Mouse (Mus musculus) lung, postnatal 25 days (tissue): Measurements from ENCODE around the gene Ski.
"Not testable (repeated sequence)": the region's sequence is repeated elsewhere in the genome, so short reads cannot be mapped to it uniquely, and the experiment has no call there.

Experiments
- DNase-seq: peaks from one replicate; pipeline ENCODE4 v3.0.0; 2022; ENCODE audit warnings: low spot score

Gene Ski

DNA sequence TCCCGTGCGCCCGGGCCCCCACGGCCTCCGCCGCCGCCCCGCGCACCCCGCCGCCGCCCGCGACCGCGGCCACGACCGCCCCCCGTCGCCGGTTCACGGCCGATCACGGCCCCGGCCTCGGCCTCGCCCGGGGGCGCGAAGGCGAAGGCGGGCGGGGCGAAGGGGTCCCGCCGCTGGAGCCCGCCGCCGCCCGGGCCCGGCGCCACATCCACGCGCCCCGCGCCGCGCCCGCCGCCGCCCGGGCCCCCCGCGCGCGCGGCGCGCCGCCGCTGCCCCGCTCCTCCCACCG is at the start of gene Ski:
TSS of gene Ski (minus strand) at position 41 of the 289 bp plus-strand sequence.
- no peak for DNase-seq

DNA sequence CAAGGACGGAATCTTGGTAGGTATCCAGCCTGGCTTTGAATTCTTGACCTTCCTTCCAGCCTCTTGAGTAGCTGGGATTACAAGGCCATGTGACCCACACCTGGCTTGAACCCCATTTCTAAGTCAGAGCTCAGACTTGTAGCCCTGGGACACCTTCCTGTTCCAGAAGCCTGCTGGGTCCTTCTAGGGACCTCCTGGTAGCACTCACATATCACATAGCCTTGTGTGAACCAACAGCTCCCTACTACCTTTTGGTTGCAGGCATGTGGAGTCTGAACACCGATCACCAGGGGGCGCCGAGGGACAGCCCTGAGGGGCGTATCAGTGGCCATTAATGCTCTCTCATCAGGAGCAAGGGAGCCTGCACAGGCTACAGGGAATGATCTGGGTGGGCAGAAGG is 46.0 kb upstream of the Ski start:
- DNase-seq, result peak; percentile 66

DNA sequence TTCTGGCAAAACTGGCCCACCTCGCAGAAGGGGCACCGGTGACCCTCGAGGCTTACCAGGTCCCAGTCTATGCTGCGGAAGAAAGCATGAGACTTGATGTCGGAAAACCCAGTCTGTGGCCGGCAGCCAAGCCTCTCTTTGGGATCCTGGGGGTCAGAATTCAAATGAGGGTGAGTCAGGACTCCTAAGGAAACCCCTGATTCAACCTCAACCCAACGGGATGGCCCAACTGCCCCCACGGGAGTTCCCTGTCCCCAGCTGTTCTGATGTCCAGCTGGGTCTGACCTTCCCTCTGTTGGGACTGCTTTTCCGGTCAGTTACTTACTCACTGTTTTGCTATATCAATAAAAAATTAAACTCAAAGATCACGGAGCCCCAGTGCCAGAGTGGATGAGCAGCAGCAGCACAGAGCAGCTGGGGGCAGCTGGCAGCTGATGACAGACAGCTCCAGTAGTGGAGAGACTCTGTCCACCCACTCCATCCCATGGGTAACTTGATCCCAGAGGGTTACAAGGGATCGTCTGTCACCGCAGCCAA is 45.3 kb upstream of the Ski start:
- DNase-seq, result peak; percentile 24

DNA sequence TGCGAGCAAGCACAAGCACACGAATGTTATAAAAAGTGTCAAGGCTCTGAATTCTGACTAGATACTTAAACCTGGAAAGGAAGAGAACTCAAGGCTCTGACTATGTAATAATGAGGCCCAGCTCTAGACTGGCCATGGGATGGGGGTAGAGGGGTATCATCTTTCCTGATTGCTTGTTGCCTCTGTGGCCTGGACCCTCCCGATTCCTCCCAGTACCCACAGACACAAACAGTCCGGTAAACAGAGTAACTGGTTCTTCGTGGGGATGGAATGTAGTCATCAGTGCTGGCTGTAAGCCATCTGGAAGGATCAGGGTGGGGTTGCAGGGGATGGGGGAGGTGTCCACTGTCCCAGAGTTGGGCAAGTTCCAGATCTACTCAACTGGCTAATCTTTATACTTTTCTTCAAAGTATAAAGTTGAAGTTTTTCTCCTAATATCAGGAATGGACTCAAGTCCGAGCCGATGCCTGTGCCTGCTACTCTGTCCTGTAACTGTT is 44.7 kb upstream of the Ski start:
- no peak for DNase-seq

DNA sequence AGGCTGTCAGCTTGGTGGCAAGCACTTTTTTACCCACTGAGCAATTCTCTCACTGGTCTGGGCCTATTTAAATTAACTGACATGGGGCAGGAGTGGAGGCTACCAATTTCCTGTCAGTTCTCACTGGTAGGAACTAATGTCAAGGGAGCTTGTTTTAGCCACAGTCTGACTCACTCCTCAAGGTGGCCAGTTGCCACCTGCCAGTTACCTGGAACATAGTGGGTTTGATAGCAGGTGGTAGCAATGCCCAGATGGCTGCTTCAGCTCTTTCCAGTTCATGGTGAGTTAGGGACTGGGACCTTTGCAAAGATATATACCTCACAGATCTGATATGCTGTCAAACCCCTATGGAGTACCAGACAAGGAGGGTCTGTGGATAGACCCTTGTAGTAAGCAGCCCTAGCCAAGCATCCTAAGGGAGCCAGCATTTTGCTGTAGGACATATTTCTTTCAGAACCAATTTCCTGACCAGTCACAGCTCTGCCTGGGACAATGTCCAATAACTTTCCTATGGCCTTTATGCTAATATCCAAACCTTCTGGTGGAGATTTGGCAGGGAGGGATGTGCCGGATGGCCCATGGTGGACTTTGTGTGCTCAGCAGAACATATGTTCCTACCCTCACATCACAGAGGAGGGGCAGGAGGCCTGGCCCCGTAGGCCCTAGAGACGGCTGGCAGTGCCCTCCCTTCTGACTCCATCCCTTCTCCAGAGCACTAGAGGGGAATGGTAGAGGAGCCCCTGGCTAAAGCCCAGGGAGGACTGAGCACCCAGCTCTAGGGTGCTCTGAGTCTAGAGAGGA is 42.3 kb upstream of the Ski start:
- no peak for DNase-seq

DNA sequence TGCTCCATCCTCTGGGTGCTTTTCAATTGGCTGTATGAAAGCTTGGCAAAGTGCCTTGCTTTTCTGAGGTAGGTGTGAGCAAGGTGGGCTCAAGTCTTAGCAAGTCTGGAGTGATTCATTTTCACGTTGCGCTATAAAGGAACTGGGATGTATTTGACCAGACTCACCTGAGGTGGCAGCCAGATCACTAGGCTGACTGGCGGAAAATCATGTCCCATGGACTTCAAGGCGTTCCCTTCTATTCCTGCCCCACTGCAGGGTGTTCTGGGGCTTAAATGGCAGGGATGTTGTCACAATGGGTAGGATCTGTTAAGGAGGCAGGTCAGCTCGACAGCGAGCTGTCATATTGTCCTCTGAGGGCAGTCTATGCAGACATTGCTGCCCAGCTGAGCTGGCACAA is 29.9 kb upstream of the Ski start:
- no peak for DNase-seq

DNA sequence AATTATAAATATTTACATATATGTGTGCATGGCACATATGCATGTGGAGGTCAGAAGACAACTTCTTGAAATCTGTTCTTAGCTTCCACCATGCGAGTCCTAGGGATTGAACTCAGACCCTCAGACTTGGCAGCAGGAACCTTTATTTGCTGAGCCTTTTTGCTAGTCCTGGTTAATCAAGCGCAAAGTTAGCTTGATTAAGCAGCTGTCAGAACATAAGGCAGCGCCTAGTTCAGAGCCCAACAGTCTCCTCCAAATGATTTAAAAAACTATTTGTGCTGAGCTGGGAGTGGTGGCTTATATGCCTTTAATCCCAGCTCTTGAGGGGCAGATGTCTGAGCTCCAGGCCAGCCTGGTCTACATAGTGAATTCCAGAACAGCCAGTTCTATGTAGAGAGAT is 28.8 kb upstream of the Ski start:
- no peak for DNase-seq

DNA sequence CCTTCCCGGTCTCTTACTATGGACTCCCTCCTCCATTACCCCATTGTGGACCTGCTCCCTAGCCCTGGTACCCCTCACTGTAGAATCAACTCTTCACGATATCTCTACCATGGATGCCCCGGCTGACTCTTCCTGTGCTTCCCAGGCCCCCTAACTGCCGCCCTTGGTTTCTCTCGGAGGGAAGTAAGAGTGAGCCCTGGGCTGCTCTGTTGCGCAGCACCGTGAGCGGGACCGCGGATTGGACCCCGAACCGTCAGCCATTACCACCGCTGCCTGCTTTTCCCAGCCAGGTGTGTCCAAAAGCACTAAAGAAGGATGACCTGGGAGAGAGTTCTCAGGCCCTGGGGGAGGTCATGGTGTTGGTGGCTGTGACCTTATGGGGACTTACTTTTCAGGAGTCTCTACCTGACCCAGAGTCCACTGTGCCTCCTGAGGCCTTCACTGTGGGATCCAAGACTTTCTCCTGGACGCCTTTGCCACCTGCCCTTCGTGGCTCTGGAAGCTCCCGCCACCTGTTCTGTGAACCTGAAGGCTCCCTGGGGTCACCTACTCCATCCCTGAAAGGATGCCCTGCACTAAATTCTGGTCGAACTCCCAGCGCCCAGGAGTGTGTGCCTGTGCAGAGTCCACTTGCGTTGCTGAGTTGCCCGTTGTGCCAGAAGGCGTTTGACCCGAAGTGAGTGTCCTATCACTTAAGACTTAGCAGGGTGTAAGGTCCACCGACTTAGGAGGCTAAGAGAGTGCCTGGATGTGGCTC is 28.1 kb upstream of the Ski start:
- no peak for DNase-seq

DNA sequence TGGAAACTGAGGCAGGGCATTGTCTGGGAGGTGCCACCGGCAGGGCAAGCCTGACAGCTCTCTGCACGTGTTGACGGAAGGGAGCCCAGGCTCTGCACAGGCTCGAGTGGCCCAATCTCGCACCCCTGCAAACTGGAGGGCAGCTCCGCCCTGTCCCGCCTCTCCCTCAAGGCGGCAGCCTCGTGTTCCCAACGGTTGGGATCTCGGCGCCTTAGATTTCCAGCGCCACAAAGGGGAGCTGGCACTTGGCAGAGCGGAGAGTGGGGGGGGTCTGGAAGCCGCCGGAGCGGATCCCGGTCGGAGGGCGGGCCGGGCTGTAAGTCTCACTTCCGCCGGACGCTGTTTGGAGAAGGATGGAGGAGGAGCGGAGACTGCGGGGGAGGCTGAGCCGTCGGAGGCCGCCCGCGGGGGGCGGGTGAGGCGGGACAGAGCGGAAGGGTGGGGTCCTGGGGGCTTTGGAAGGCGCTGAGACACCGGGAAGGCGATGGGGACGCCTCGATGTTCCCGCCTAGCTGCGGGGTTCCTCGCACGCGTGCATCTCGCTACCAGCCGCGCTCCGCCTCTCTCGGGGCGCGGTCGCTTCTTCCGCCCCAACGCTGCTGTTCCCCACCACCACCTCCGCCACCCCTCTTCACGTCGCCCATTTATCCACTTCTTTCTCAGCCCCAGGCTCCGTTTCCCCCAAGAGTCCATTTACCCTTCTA is 27.4 kb upstream of the Ski start, which contains the start of gene Faap20:
TSS of gene Faap20 (plus strand) at position 155 of the 704 bp plus-strand sequence.
- peak; percentile 93 for DNase-seq

DNA sequence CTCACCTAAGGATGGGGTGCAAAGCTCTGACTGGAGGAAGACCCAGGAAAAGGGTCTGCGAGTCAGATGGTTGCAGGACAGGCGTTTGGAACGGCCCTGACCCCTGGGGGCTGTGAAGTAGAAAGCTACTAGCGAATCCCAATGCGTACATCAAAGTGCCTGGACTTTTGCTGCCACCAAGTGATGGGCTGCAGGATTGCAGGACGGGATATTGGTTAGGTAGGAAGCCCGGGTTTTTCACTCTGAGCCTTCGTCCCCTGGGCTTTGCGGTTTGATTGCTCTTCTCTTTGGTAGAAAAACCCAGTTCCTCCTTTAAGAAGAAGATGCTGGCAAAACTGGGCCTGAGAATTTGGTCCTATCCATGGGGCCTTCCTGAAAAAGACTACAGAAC is 26.9 kb upstream of the Ski start:
- DNase-seq, result peak; percentile 95

DNA sequence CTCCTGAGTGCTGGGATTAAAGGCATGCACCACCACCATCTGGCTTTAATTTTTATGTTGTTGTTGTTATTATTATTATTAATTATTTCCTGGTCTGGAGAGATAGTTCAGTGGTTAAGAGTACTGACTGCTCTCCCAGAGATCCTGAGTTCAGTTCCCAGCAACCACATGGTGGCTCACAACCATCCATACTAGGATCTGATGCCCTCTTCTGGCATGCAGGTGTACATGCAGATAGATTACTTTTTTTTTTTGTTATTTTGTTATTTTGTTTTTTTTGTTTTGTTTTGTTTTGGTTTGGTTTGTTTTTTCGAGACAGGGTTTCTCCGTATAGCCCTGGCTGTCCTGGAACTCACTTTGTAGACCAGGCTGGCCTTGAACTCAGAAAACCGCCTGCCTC is 25.7 kb upstream of the Ski start:
- DNase-seq, result not testable (repeated sequence)

DNA sequence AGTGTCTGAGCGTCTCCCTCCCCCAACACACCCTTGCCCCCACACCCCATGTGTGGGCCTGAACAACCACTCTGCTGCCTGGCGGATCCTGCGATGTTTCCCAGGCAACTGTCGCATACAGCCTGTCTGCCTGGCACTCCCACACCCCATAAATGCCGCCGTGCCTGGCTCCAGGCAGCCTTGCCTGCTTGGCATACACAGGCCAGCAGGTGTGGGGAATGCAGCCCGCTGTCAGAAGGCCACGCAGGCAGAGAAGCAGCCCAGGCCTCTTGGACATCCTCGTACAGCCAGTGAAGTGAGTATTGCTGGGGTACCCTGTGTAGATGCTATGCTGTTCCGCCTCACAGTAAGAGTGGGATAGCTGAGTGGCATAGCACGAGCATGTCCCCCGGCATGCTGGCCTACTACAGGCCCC is 24.3 kb upstream of the Ski start:
- no peak for DNase-seq

DNA sequence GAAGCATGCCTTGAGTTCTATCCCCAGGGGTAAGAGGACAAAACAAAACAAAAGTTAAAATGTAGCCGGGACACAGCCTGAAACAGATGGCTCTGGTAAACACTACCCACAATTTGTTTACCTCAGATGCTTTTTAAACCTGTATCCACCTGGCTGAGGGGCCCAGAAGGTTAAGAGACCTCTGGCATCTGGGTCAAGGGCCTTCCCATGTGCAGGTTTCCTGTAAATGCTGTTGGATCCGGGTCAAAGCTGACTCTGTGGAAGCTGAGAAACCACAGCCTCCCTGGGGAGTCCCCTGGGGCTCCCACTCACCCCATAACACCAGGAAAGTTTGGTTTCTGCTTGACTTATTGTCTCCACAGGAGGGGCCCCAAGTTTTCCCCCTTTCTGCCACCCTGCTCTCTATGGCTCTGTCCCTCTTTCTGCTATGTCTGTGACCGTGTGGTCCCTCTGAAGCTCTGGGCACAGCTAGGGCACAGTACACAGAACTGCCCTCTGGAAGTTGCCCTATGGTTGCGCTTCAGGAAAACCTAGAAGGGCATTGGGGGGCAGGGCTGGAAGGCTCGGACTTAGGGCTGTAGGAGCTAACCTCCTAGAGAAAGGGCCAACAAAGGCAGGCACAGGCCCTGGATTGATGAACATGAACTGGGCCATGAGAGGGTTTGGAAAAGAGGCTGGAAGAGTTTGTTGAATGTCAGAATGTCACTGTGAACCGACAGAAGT is 23.5 kb upstream of the Ski start:
- no peak for DNase-seq

DNA sequence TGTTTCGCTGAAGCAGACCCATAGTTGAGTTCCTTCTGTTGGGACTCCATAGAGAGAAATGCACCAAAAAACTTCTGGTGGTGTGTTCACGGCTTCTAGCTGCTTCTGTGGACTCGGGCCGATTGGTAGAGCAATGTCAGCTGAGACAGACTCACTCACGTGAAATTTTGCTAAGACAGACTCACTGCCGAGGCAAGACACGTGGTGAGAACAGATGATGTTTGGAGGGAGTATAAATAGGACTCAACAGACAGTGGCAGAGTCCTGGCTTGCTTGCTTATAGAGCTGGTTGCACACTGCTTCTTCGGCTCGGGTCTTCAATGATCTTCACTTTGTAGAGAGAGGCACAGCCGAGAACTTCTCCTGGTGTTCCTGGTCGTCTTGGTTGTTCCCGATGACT is 20.8 kb upstream of the Ski start:
- DNase-seq, result no peak

DNA sequence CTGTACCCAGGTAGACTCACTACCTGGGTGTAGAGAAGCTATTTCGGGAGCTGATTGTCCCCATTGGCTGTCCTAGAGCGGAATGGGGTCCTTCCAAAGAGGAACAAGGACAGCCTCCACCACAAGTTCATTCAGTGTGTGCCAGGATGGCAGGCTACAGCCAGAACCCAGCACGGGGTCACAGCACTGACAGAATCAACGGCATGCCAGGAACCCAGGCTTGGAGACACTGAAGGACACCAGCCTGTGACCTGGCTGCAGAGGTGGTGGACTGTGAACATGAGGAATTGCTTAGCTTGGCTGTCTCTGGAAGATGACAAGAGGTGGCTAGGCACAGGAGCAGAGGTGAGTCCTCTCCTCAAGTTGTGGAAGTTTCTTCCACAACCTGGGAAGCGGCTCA is 19.9 kb upstream of the Ski start:
- no peak for DNase-seq

DNA sequence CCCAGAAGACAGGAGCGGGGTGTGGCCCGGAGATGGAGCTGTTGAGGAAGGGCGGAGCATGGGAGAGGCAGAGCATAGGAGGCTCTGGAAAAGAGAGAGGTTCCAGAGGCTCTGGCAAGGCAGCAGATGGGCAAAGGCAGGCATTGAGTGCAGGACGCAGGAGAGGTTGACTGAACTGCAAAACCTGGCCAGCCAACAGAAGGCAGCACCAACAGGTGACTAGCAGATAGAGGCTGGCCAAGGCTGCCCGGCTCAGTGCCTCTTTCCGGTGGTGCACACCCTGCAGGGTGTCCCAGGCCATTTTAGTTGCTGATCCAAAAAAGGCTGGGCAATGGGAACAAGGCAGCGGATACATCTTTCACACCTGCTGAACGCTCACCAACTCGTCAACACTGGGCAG is 19.4 kb upstream of the Ski start:
- DNase-seq, result no peak

DNA sequence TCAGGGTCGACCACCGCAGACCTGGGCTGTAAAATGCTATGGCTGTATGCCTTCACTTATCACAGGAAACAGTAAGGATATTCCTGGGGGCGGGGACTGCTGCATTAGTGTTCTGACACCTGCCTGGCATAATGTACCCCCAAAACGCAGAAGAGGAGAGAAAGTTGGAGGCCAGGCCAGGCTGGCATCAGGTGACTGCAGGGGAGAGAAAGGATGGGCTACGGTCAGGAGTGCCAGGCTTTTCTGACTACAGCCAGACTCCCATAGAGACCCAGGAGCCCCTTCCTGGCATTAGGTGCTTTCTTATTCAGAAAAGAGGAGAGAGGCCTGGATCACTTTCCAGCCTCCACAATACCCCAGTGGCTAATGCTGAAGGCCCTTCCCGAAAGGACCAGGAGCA is 17.1 kb upstream of the Ski start:
- DNase-seq, result no peak

DNA sequence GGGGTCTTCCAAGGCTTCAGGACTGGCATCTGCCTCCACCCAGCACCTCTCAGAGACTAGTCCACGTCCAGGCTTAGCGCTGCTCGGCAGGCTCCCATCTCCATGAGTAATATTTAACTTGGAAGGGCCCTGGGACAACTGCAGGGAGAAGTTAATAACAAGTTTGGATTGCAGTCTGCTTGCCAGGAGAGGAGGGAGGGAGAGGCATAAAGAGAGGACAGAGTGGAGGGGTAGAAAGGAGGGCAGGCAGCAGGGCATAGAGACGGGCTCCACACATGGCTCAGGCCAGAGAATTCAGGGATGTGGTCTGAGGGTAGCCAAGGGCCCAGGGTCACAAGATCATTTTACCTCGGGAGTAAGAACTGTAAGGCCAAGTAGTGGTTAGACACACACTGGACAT is 15.9 kb upstream of the Ski start:
- DNase-seq, result peak; percentile 78

DNA sequence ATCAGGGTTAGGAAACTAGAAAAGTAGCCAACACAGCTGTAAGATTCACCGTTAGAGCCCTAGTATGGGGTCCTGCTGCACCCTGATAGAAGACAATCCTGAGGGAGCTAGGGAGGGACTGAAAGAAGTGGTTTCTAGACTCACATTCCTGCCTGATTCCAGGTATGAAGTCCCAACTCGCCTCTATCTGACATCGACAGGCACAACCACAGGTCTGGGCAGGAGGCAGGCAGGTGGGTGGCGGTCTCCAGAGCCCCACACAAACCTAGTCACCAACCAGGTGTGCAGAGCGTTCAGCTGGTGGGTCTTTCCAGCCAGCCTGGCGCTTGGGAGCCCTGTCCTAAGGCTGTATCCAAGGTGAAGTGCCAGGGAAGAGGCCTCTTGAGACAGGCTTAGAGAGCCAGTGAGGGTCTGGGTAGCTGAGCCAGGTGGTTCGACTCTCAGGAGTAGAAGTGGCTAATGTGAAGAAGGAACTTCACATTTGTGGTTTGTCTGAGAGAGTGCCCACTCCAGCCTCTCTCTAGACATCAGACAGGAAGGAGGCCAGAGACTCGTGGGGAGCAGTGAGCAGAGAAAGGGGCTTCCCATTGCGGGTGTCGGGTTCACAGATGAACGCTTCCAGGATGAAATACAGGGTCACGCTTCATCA is 14.5 kb upstream of the Ski start:
- peak; percentile 61 for DNase-seq

DNA sequence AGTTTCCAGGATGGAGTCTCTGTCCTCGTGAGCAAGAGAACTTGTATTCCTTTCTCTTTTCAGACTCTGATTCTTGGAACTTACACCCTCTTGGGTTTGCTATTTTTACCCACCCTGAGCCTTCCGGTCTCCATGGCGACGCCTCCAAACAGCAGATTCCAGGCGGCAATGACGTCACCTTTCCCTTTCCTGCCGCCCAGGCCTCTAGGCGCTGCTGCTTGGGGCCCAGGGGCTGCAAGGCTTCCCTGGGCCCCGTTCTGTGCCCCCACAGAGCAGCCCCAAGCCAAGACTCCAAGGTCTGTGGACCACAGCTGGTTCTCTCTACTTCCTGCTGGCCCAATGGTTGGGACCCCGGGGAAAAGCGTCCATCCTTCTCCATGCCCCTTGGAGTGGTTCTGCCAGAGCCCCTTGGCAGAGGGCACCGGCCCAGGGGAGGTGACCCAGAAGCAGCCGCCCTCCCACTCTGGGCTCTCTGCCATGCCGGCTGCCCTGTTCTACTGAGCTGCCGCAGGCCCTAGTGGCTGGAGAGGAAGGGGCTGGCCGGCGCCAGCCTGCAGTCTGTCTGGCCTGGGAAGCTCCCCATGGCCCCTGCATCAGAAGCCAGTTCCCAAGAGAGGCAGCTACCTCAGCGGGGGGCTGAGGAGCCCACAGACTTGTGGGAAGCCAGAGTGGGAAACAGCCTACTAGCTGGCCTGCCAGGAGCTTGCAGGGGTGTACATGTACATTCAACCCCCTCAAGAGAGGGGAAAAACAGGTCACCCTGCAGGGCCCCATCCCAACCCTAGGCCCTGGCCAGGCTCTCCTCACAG is 13.1 kb upstream of the Ski start:
- peak; percentile 95 for DNase-seq
